Mouse (Mus musculus) layer of hippocampus, adult 18-20 months (tissue): ENCODE data around the gene Gm6588. TPM values are rescaled to one million over a fixed set of nuclear protein-coding genes. Genes with fewer than 3 reads are reported as not detected.

Experiments used
- DNase-seq, 2 experiments: peaks; one replicate each; pipeline ENCODE4 v3.0.0; 2022; ENCODE audit warnings: low spot score in 2 of 2
- total RNA-seq, 2 experiments: library from RNA; stranded (reverse); gene quantifications; 2 replicates each; pipeline ENCODE4 v1.2.3; 2021

Gene Gm6588
- total RNA-seq, 2 experiments from 2014 or later = not detected

GRCm38 (mm10) chr5:112468986-112469581 lies 19.9 kb downstream of the Gm6588 start:
- DNase-seq = no peak

- DNase-seq = peak in 1 of 2 experiments; percentile 68
Observed at GRCm38 (mm10) chr5:112470144-112470543, 20.9 kb downstream of the Gm6588 start.

GRCm38 (mm10) chr5:112473453-112473852 lies 24.2 kb downstream of the Gm6588 start:
- DNase-seq = no peak

GRCm38 (mm10) chr5:112481946-112482410 lies 32.8 kb downstream of the Gm6588 start:
- peak in 1 of 2 experiments; percentile 44 for DNase-seq

GRCm38 (mm10) chr5:112482551-112482950 lies 33.3 kb downstream of the Gm6588 start:
- DNase-seq = no peak

GRCm38 (mm10) chr5:112483030-112483429 lies 33.8 kb downstream of the Gm6588 start:
- DNase-seq = no peak

- peak in 1 of 2 experiments; percentile 62 for DNase-seq
Observed at GRCm38 (mm10) chr5:112484924-112485715, 35.9 kb downstream of the Gm6588 start.

GRCm38 (mm10) chr5:112486415-112486814 lies 37.2 kb downstream of the Gm6588 start:
- no peak for DNase-seq

GRCm38 (mm10) chr5:112487504-112487903 lies 38.3 kb downstream of the Gm6588 start:
- no peak for DNase-seq

- DNase-seq = no peak
Observed at GRCm38 (mm10) chr5:112488101-112488776, 39.0 kb downstream of the Gm6588 start.

- no peak for DNase-seq
Observed at GRCm38 (mm10) chr5:112491489-112491888, 42.3 kb downstream of the Gm6588 start.

- DNase-seq = peak; percentile 44 to 45
Observed at GRCm38 (mm10) chr5:112493492-112493891, 44.3 kb downstream of the Gm6588 start.

GRCm38 (mm10) chr5:112496753-112497369 lies 47.6 kb downstream of the Gm6588 start:
- DNase-seq = no peak

- DNase-seq = no peak
Observed at GRCm38 (mm10) chr5:112498921-112499917, 50.0 kb downstream of the Gm6588 start.

GRCm38 (mm10) chr5:112499918-112500682 lies 50.9 kb downstream of the Gm6588 start:
- no peak for DNase-seq
